Mouse (Mus musculus): ENCODE measurements around the gene Fbxl12. TPM values are rescaled to one million over a fixed set of nuclear protein-coding genes. Genes with fewer than 3 reads are reported as not detected.

Gene Fbxl12
- polyA plus RNA-seq, 1 experiment from 2014 or later, result 13.5 TPM

DNA sequence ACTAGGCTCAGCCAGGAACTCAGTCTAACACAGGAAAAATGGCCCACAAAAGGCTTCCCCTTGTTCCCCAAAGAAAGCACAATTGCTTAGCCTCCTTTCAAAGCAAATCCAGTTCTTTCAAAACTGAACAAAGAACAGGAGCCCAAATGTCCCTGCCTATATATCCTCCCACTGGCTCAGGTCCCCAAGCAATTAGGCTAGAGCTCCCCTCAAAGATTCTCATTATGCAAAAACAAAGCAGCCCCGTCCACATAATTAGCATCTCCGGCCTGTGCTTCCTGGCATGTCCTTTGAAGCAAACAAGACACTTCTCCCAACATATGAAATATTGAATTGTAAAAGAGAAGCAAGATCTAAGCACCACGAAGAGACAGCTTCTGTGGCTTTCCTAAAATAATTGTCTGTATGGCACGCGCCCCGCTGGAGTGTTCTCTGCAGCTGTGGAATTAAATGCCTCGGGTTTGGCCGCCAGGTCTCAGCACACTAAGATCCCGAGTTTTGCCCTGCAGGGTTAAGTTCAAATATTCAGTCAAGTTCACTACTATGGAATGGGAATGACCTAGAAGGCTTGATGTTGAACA, 35.9 kb upstream of the Fbxl12 start:
- Histone ChIP-seq H3K4me1 (ENCODE audit: control insufficient read depth, insufficient read depth, low read length) (no peaks in the 10 kb centered on the region), H3K27me3 (ENCODE audit: control insufficient read depth, insufficient read depth, low read length) (no peaks in the 10 kb centered on the region), H3K27ac (ENCODE audit: low read depth, low read length) (no peak overlapping the region), H3K9ac (ENCODE audit: low read depth, low read length) (no peak overlapping the region), H3K4me3 (ENCODE audit: low read depth, low read length) (no peak overlapping the region), H3K9me3 (replicated peaks; ENCODE audit: control insufficient read depth, low read length) (no peaks in the 10 kb centered on the region), H3K36me3 (ENCODE audit: control insufficient read depth, insufficient read depth, low read length) (no peaks in the 10 kb centered on the region), H3K4me2 (no peak overlapping the region)
- 82% methylated on average over 9 of the region's 9 CpGs for WGBS (ENCODE audit: insufficient replicate concordance)
- no peak for ATAC-seq (replicated peaks; ENCODE audit: insufficient number of reproducible peaks, low FRiP score, low TSS enrichment)

DNA sequence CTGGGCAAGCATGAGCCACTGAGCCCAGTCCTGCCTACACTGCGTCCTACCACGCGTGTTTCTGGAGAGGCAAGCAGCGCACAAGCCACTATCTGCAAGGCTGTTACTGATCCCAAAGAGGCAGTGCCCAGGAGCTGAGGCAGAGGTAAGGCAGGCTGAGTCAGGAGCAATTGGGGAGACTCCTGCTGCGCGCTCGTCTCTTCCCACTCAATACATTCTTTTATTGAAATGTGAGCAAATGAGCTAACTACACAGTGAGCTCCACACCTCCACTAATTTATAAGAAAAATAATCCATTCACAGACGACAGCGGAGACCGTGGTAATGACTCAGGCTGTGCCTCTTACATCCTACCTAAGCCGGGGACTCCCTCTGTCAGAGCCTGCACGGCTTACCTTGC, 33.3 kb upstream of the Fbxl12 start:
- Histone ChIP-seq H3K27me3 (ENCODE audit: control insufficient read depth, insufficient read depth, low read length) (no peaks in the 10 kb centered on the region), H3K4me3 (ENCODE audit: low read depth, low read length) (no peak overlapping the region), H3K4me1 (ENCODE audit: control insufficient read depth, insufficient read depth, low read length) (no peaks in the 10 kb centered on the region), H3K9me3 (replicated peaks; ENCODE audit: control insufficient read depth, low read length) (no peaks in the 10 kb centered on the region), H3K36me3 (ENCODE audit: control insufficient read depth, insufficient read depth, low read length) (no peaks in the 10 kb centered on the region), H3K9ac (ENCODE audit: low read depth, low read length) (no peak overlapping the region), H3K27ac (ENCODE audit: low read depth, low read length) (no peak overlapping the region), H3K4me2 (no peak overlapping the region)
- 91% methylated on average over 12 of the region's 12 CpGs for WGBS (ENCODE audit: insufficient replicate concordance)
- ATAC-seq (replicated peaks; ENCODE audit: insufficient number of reproducible peaks, low FRiP score, low TSS enrichment), result no peak

DNA sequence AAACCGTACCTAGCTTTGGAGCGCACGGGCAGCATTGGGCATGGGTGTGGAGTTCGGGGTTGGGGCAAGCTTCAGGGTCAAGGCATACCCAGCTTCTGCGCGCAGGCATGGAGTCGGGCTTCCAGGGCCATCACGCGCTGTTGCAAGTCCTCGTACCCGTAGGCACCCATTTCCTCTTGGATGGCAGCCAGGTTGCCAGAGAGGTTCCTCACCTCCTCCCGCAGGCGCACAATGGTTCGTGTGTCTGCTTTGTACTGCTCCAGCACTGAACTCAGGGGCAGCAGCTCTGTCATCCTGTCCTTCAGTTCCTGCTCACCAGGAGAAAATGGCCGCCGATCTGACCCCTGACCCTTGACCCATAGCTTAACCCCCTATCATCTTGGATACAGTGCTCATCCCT, 27.5 kb upstream of the Fbxl12 start:
- H3K36me3 ChIP-seq (ENCODE audit: control insufficient read depth, insufficient read depth, low read length), result no peaks in the 10 kb centered on the region
- no peak overlapping the region for H3K9ac ChIP-seq (ENCODE audit: low read depth, low read length)
- no peaks in the 10 kb centered on the region for H3K4me1 ChIP-seq (ENCODE audit: control insufficient read depth, insufficient read depth, low read length)
- no peaks in the 10 kb centered on the region for H3K9me3 ChIP-seq (replicated peaks; ENCODE audit: control insufficient read depth, low read length)
- H3K4me3 ChIP-seq (ENCODE audit: low read depth, low read length), result no peak overlapping the region
- H3K4me2 ChIP-seq, result no peak overlapping the region
- H3K27me3 ChIP-seq (ENCODE audit: control insufficient read depth, insufficient read depth, low read length), result no peaks in the 10 kb centered on the region
- ATAC-seq (replicated peaks; ENCODE audit: insufficient number of reproducible peaks, low FRiP score, low TSS enrichment), result no peak
- no peak overlapping the region for H3K27ac ChIP-seq (ENCODE audit: low read depth, low read length)
- WGBS (ENCODE audit: insufficient replicate concordance), result 73% methylated on average over 16 of the region's 16 CpGs

DNA sequence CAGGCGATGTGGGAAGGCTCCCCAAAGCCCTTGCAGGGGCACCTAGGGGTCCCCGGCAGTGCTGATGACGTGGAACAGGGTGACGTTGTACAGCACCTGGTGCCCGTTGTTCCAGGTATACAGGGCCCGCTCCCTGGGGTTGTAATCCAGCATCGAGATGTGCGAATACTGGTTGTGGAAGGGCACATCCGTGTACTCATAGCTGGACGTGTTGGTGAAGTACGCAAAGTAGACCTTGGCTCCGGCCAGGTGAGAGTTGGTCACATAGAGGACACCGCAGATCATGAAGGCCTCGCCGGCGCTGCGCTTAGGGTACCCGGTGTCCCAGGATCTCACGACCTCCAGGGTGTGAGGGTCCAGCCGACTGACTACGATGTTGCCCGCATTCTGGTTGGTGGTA, 23.5 kb upstream of the Fbxl12 start:
- Histone ChIP-seq H3K27me3 (ENCODE audit: control insufficient read depth, insufficient read depth, low read length) (no peaks in the 10 kb centered on the region), H3K4me3 (ENCODE audit: low read depth, low read length) (no peak overlapping the region), H3K36me3 (ENCODE audit: control insufficient read depth, insufficient read depth, low read length) (peaks cover 8% of the 10 kb centered on the region), H3K9me3 (replicated peaks; ENCODE audit: control insufficient read depth, low read length) (no peaks in the 10 kb centered on the region), H3K4me2 (no peak overlapping the region), H3K4me1 (ENCODE audit: control insufficient read depth, insufficient read depth, low read length) (no peaks in the 10 kb centered on the region; the same call in 1 of the 2 replicates), H3K27ac (ENCODE audit: low read depth, low read length) (no peak overlapping the region), H3K9ac (ENCODE audit: low read depth, low read length) (no peak overlapping the region)
- 89% methylated on average over 22 of the region's 22 CpGs for WGBS (ENCODE audit: insufficient replicate concordance)
- no peak for ATAC-seq (replicated peaks; ENCODE audit: insufficient number of reproducible peaks, low FRiP score, low TSS enrichment)

DNA sequence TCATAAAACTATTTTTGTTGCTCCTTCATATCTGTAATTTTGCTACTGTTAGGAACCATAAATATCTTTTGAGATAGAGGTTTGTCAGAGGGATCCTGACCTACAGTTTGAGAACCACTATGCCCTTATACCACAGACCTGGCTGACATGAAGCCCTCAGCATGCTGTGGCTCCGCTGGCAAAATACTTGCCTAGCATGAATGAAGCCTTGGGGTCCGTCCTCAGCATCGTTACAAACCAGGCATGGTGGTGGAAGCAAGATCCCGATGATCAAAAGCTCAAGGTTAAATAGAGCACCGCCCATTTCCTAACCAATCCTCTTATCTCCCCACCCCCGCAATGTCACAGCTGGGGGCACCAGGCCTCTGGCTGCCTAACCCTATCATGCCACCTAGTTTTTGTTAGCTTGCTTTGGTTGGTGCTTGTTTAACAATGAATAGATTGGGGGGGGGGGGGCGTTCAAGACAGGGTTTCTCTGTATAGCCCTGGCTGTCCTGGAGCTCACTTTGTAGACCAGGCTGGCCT, 22.0 kb upstream of the Fbxl12 start:
- H3K36me3 ChIP-seq (ENCODE audit: control insufficient read depth, insufficient read depth, low read length), result peaks cover 16% of the 10 kb centered on the region
- H3K9ac ChIP-seq (ENCODE audit: low read depth, low read length), result no peak overlapping the region
- WGBS (ENCODE audit: insufficient replicate concordance), result 9% methylated on average over 7 of the region's 7 CpGs
- no peak for ATAC-seq (replicated peaks; ENCODE audit: insufficient number of reproducible peaks, low FRiP score, low TSS enrichment)
- H3K4me2 ChIP-seq, result no peak overlapping the region
- no peaks in the 10 kb centered on the region for H3K9me3 ChIP-seq (replicated peaks; ENCODE audit: control insufficient read depth, low read length)
- no peaks in the 10 kb centered on the region for H3K27me3 ChIP-seq (ENCODE audit: control insufficient read depth, insufficient read depth, low read length)
- H3K4me3 ChIP-seq (ENCODE audit: low read depth, low read length), result no peak overlapping the region
- H3K4me1 ChIP-seq (ENCODE audit: control insufficient read depth, insufficient read depth, low read length), result no peaks in the 10 kb centered on the region; the same call in 1 of the 2 replicates
- no peak overlapping the region for H3K27ac ChIP-seq (ENCODE audit: low read depth, low read length)

DNA sequence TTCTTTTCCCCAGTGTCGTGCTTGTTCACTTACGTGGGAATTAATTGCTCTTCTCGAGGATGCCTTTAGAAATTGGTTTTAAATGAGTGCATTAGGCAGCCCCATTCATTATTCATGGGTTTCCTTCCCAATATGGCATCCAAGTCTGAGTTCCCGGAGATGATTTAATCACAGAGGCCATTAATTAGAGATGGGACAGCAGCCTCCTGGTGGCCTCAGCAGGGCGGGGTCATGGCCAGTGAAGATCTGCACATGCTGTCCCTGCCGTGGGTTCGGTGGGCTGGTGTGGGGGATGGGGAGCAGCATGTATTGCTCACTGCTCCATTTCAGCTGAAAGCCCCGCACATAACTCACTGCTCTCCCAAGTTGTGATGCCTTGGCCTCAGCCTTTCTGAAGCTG, 21.4 kb upstream of the Fbxl12 start:
- no peak for ATAC-seq (replicated peaks; ENCODE audit: insufficient number of reproducible peaks, low FRiP score, low TSS enrichment)
- H3K27me3 ChIP-seq (ENCODE audit: control insufficient read depth, insufficient read depth, low read length), result no peaks in the 10 kb centered on the region
- no peaks in the 10 kb centered on the region for H3K9me3 ChIP-seq (replicated peaks; ENCODE audit: control insufficient read depth, low read length)
- no peak overlapping the region for H3K4me2 ChIP-seq
- H3K4me3 ChIP-seq (ENCODE audit: low read depth, low read length), result no peak overlapping the region
- WGBS (ENCODE audit: insufficient replicate concordance), result 38% methylated on average over 8 of the region's 8 CpGs
- H3K9ac ChIP-seq (ENCODE audit: low read depth, low read length), result no peak overlapping the region
- no peak overlapping the region for H3K27ac ChIP-seq (ENCODE audit: low read depth, low read length)
- H3K4me1 ChIP-seq (ENCODE audit: control insufficient read depth, insufficient read depth, low read length), result no peaks in the 10 kb centered on the region; the same call in 1 of the 2 replicates
- peaks cover 18% of the 10 kb centered on the region for H3K36me3 ChIP-seq (ENCODE audit: control insufficient read depth, insufficient read depth, low read length)

DNA sequence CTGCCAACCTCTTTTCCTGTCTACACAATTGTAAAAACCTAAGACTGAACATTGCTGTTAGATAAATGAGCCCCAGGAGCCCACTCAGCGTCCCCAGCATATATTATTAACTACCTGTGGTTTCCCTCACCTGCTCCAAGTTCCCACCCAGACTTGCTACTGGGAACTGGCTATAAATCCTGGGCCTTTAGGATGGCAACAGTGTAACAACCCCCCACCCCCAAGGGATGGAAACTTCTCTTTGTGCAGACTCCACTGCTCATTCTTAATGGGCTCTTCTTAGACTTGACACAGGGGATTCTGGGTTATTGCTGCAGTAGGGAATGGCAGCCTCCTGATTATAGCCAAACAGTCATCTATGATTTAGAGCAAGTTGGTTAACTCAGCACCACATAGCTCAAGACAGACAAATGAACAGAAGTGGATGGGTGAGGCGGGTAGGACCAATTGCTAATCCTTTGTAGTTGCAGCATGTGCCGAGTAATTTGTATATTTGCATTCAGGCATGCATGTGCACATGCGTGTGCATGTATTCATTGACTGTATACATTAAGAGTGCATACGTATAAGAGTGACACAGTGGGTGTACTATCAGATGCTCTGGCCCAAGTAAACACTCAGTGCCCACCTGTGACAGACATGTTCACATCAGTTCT, 20.5 kb upstream of the Fbxl12 start:
- no peak for ATAC-seq (replicated peaks; ENCODE audit: insufficient number of reproducible peaks, low FRiP score, low TSS enrichment)
- Histone ChIP-seq H3K9me3 (replicated peaks; ENCODE audit: control insufficient read depth, low read length) (no peaks in the 10 kb centered on the region), H3K4me1 (ENCODE audit: control insufficient read depth, insufficient read depth, low read length) (no peaks in the 10 kb centered on the region; the same call in 1 of the 2 replicates), H3K36me3 (ENCODE audit: control insufficient read depth, insufficient read depth, low read length) (peaks cover 18% of the 10 kb centered on the region), H3K9ac (ENCODE audit: low read depth, low read length) (no peak overlapping the region), H3K27me3 (ENCODE audit: control insufficient read depth, insufficient read depth, low read length) (no peaks in the 10 kb centered on the region), H3K4me2 (no peak overlapping the region), H3K27ac (ENCODE audit: low read depth, low read length) (no peak overlapping the region), H3K4me3 (ENCODE audit: low read depth, low read length) (no peak overlapping the region)
- WGBS (ENCODE audit: insufficient replicate concordance), result 78% methylated on average over 5 of the region's 5 CpGs

DNA sequence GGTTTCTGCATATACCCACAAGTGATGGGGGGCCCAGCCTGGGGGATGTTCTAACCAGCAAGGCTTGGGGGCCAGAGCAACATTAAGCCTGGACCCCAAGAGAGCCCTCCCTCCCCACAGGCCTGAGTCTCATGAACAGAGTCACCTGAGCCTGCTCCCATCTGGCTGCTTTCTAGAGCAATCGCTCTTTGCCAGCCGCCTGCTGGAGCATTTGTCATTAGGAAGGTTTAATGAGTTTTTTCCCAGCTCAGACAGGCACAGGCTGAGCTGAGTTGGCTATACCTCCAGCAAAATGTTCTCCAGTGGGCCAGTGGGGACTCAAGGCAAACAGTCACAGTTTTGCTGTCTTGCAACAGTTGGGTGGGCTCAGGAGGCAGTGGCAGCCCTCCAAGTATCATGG, 19.8 kb upstream of the Fbxl12 start:
- H3K4me2 ChIP-seq, result no peak overlapping the region
- 82% methylated on average over 2 of the region's 2 CpGs for WGBS (ENCODE audit: insufficient replicate concordance)
- no peaks in the 10 kb centered on the region for H3K27me3 ChIP-seq (ENCODE audit: control insufficient read depth, insufficient read depth, low read length)
- H3K27ac ChIP-seq (ENCODE audit: low read depth, low read length), result no peak overlapping the region
- no peak overlapping the region for H3K9ac ChIP-seq (ENCODE audit: low read depth, low read length)
- H3K4me1 ChIP-seq (ENCODE audit: control insufficient read depth, insufficient read depth, low read length), result no peaks in the 10 kb centered on the region; the same call in 1 of the 2 replicates
- H3K9me3 ChIP-seq (replicated peaks; ENCODE audit: control insufficient read depth, low read length), result no peaks in the 10 kb centered on the region
- ATAC-seq (replicated peaks; ENCODE audit: insufficient number of reproducible peaks, low FRiP score, low TSS enrichment), result no peak
- H3K36me3 ChIP-seq (ENCODE audit: control insufficient read depth, insufficient read depth, low read length), result peaks cover 22% of the 10 kb centered on the region
- H3K4me3 ChIP-seq (ENCODE audit: low read depth, low read length), result no peak overlapping the region

DNA sequence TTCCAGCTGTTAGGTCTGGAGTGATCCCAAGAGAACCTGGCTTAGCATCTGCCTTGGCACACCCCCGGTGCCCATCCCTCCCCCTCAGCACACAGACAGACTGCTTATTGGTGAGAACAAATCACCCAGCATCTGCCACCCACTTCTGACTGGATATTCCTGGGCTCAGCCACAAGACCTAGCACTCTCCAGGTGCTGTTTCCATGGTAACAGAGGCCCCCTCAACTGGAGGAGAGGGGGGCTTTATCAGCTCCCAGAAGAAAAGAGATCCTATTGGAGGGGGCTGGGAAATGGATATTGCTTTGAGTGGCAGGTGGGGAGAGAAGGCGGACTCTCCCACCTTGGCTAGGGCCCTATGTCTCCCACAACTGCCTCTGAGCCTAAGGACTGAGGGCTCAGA, 19.4 kb upstream of the Fbxl12 start:
- no peaks in the 10 kb centered on the region for H3K9me3 ChIP-seq (replicated peaks; ENCODE audit: control insufficient read depth, low read length)
- H3K27me3 ChIP-seq (ENCODE audit: control insufficient read depth, insufficient read depth, low read length), result no peaks in the 10 kb centered on the region
- no peak overlapping the region for H3K9ac ChIP-seq (ENCODE audit: low read depth, low read length)
- no peak for ATAC-seq (replicated peaks; ENCODE audit: insufficient number of reproducible peaks, low FRiP score, low TSS enrichment)
- peaks cover 22% of the 10 kb centered on the region for H3K36me3 ChIP-seq (ENCODE audit: control insufficient read depth, insufficient read depth, low read length)
- 88% methylated on average over 2 of the region's 2 CpGs for WGBS (ENCODE audit: insufficient replicate concordance)
- no peaks in the 10 kb centered on the region; the same call in 1 of the 2 replicates for H3K4me1 ChIP-seq (ENCODE audit: control insufficient read depth, insufficient read depth, low read length)
- no peak overlapping the region for H3K4me3 ChIP-seq (ENCODE audit: low read depth, low read length)
- no peak overlapping the region for H3K27ac ChIP-seq (ENCODE audit: low read depth, low read length)
- no peak overlapping the region for H3K4me2 ChIP-seq
